Mouse (Mus musculus) ES-E14 (cell line): ENCODE results near the gene Gbp2b.

Source experiments
- CHD2 ChIP-seq: IDR thresholded peaks from 2 replicates; pipeline ENCODE4 v1.6.1; 2014; ENCODE audit warnings: mild to moderate bottlenecking, low read depth, low read length, inconsistent platforms
- ZC3H11A ChIP-seq: IDR thresholded peaks from 2 replicates; pipeline ENCODE4 v1.6.1; 2012; ENCODE audit warnings: low read depth, mild to moderate bottlenecking, inconsistent platforms, low read length, borderline replicate concordance
- ZNF384 ChIP-seq: IDR thresholded peaks from 2 replicates; pipeline ENCODE4 v1.6.1; 2012; ENCODE audit warnings: low read depth, low read length, inconsistent platforms

DNA sequence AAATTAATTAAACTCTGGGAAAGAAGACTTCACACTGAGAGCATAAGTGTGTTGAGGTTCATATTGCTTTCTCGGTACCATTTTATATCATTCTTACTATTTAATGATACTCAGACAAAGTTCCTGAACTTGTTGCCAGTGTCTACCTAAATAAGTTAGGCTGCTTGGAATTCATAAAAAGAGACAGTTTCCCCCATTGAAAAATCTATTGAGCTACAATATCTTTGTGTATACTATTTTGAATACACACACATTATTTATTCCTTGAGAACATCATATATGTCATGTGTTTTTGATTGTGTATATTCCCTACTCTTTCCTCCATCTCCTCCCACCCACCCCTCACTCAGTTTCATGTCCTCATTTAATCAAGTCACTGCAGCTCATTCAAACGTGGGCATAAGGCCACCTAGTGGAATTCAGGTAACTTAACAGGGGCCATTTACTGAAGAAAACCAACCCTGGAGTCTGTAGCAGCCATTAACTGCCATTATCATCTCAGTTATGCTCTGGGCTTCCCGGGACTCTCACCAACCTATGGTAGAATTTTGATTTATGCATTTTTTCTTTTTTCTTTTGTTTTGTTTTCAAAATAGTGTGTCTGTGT lies 26.4 kb downstream of the Gbp2b start:
- no peak for TF ChIP-seq ZNF384
- peak; percentile 19; the same call in 1 of the 2 replicates for TF ChIP-seq ZC3H11A
- no peak for TF ChIP-seq CHD2
